Mouse (Mus musculus) lung, postnatal 0 days (tissue): ENCODE measurements around the gene Lix1l. TPM values are rescaled to one million over a fixed set of nuclear protein-coding genes. Genes with fewer than 3 reads are reported as not detected.

Source experiments
- ATAC-seq: fragments of 200-750 bp; cut with Nextera tagmentation; 2 replicates; pipeline ENCODE4 v1.8.0; 2017; ENCODE audit warnings: moderate library complexity
- DNase-seq: peaks from one replicate; pipeline ENCODE4 v3.0.0-alpha.2; 2016; ENCODE audit warnings: low spot score
- H3K27ac ChIP-seq: fragments of 300-500 bp; sonication (generic); 2 replicates; pipeline ENCODE4 v1.5.1; 2014; ENCODE audit warnings: antibody characterized with exemption, mild to moderate bottlenecking, low read length, mixed read lengths
- H3K27me3 ChIP-seq: fragments of 300-500 bp; sonication (generic); replicated peaks from 2 replicates; pipeline ENCODE4 v1.6.1; 2014; ENCODE audit warnings: low read length, mixed read lengths; ENCODE audit not compliant: insufficient read depth
- H3K36me3 ChIP-seq: fragments of 300-500 bp; sonication (generic); 2 replicates; pipeline ENCODE4 v1.6.1; 2014; ENCODE audit warnings: low read length, mixed read lengths; ENCODE audit not compliant: insufficient read depth
- H3K4me1 ChIP-seq: fragments of 300-500 bp; sonication (generic); 2 replicates; pipeline ENCODE4 v1.6.1; 2014; ENCODE audit warnings: antibody characterized with exemption, low read depth, low read length, mixed read lengths; ENCODE audit not compliant: insufficient read depth
- H3K4me2 ChIP-seq: fragments of 300-500 bp; sonication (generic); replicated peaks from 2 replicates; pipeline ENCODE4 v1.6.1; 2014; ENCODE audit warnings: low read depth, mild to moderate bottlenecking, low read length, moderate library complexity, mixed read lengths
- H3K4me3 ChIP-seq: fragments of 300-500 bp; sonication (generic); 2 replicates; pipeline ENCODE4 v1.5.1; 2014; ENCODE audit warnings: low read depth, low read length
- H3K9ac ChIP-seq: fragments of 300-500 bp; sonication (generic); replicated peaks from 2 replicates; pipeline ENCODE4 v1.6.1; 2014; ENCODE audit warnings: low read depth, mild to moderate bottlenecking
- H3K9me3 ChIP-seq: fragments of 300-500 bp; sonication (generic); 2 replicates; pipeline ENCODE4 v1.6.1; 2016; ENCODE audit warnings: low read length, mixed read lengths
- CTCF ChIP-seq: IDR thresholded peaks from 2 replicates; pipeline ENCODE4 v1.5.1; 2016; ENCODE audit warnings: antibody characterized with exemption, mild to moderate bottlenecking
- EP300 ChIP-seq: IDR thresholded peaks from 2 replicates; pipeline ENCODE4 v1.6.1; 2016; ENCODE audit warnings: antibody characterized with exemption, mild to moderate bottlenecking, control low read depth
- WGBS: fragments of 180-500 bp; shearing (Covaris S2); extraction: QIAGEN DNeasy Blood & Tissue Kit; methylation state at CpG from one replicate; pipeline ENCODE4 v1.1.7; 2014; 5-methylcytosine and 5-hydroxymethylcytosine counted together
- polyA plus RNA-seq: library from polyadenylated mRNA; unstranded; fragments of >200 nt; fragmentation: Nextera tagmentation; extraction: Ambion mirVana; gene quantifications from 2 replicates; pipeline ENCODE4 v1.2.1, GENCODE M21; 2015

Gene Lix1l
- polyA plus RNA-seq, 1 experiment from 2014 or later: 5.4 TPM

DNA sequence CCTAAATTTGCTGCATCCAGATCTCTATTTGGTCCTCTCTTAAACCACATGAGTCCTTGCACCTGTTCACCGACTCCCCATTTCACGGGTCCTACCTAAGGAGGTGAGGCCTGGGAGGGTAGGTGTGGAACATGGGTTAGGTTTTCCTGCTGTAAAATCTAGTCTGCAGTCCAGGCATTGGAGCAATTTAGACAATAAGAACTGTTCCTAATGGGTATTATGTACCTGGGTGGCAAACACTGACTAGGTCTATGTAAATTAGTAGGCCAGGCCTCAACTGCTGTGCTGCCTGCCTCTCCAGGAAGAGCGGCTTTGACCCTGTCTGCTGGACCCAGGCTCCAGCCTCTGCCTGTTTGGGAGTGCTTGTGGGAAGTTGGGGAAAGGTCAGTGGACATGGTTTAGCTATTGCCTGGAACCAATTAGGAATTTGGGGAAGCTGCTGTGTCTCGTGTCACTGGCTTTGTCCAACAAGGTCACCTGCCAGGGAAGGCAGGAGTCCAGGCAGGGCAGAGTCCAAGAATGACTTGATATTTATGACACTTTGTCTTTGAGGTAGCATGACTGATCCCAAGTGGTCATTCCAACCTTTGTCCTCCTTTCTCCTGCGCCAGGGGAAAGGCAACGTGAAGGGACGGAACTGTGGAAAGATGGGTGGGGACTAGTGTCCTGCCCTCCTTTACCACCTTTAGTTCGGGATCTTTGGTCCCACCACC is 25.5 kb upstream of the Lix1l start:
- WGBS: 84% methylated on average over 8 of the region's 8 CpGs
- H3K36me3 ChIP-seq: no peaks in the 10 kb centered on the region
- H3K9me3 ChIP-seq: no peaks in the 10 kb centered on the region
- H3K4me2 ChIP-seq: peak overlapping the region; percentile 42; the same call in 1 of the 2 replicates
- TF ChIP-seq EP300 (no peak), CTCF (no peak)
- DNase-seq (no peak), ATAC-seq (no peak)
- no peak overlapping the region for H3K9ac ChIP-seq
- peaks cover 27% of the 10 kb centered on the region for H3K4me1 ChIP-seq
- H3K27me3 ChIP-seq: no peaks in the 10 kb centered on the region
- H3K27ac ChIP-seq: peak overlapping the region; percentile 98
- H3K4me3 ChIP-seq: no peak overlapping the region

DNA sequence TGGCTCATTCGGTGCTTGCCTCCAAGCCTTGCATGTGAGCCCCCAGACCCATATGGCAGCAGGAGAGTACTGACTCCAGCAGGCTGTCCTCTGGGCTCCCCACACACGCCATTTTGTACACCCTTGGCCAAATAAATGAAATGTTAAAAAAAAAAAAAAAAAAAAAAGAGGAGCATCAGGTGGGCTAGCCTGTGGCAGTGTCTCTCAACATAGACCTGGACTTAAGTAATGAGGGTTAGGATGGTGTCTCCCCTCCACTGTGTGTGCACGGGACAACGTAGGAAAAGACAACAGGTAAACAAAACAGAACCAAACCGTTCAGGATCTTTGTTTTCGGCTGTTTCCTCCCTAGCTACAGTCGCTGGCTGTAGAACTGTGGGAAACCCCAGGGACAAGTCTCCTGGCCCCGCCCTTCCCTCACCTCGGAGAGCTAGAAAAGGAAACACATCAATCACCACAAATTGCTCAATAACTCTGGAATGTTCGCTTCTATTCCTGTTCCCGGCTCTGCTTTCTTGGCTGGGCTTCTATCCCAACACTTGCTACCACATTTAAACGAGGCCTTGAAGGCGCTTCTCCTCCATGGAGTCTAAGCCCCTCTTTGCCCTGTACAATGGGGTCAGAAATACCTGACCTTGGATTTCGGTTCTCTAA is 24.8 kb upstream of the Lix1l start:
- WGBS: 18% methylated on average over 14 of the region's 14 CpGs
- ATAC-seq: peak; percentile 70
- Histone ChIP-seq H3K4me1 (peaks cover 30% of the 10 kb centered on the region), H3K4me2 (peak overlapping the region; percentile 42), H3K27me3 (no peaks in the 10 kb centered on the region), H3K4me3 (no peak overlapping the region), H3K9ac (0 out of 2 replicates have a peak overlapping the region, but pooled peaks have one; percentile 24), H3K9me3 (no peaks in the 10 kb centered on the region), H3K36me3 (no peaks in the 10 kb centered on the region), H3K27ac (peak overlapping the region; percentile 98)
- TF ChIP-seq CTCF: no peak
- TF ChIP-seq EP300: peak; percentile 94
- peak; percentile 98 for DNase-seq

DNA sequence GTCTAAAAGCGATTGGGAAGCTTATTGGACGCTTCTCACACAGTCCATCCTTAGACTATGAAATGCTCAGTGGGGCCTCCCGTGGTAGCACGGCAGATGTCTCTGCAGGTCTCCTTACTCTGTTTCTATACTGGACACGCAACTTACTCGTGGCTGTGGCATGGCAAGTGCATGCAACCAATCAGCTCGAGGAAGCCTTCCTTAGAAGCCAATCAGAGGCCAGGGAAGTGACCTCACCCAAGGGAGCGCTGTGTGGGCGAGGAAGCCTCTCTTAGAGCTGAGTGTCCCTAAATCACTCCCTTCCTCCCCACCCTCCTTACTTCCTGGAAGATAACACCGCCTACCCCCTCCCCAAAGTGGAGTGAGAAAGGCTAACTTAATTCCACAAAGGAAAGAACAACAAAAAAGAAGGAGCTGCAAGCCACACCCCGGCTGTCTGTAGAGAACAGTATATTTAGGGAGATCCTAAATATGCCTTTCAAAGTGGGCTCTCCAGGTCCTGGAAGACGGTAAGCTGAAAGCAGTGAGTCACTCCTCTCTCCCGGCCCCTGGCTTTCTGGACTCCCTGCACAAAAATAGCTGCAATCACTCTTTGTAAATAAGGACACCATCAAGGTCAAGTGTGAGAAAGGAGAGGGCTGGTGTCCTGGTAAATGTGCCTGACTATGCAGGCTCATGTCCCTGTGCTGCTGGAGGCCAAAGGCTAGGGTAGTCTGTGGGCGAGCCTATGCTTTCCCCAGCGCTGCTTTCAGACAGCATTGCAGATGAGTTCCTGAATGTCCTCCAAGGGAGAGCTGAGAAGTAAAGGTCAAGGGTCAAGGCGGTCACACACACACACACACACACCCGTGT is 24.0 kb upstream of the Lix1l start, which contains the start of gene Gm16253:
Gene Gm16253, plus strand, starts transcription at position 295 of the 852 bp plus-strand sequence.
- no peaks in the 10 kb centered on the region for H3K36me3 ChIP-seq
- H3K4me3 ChIP-seq: no peak within 1 kb of the TSS
- H3K4me2 ChIP-seq: peak within 1 kb of the TSS; percentile 42
- H3K27ac ChIP-seq: peak within 1 kb of the TSS; percentile 98
- 13% methylated on average over 17 of the region's 17 CpGs for WGBS
- H3K27me3 ChIP-seq: no peaks in the 10 kb centered on the region
- DNase-seq (peak; percentile 98), ATAC-seq (peak; percentile 94)
- TF ChIP-seq CTCF: peak; percentile 54
- TF ChIP-seq EP300: peak; percentile 94
- H3K9ac ChIP-seq: peak within 1 kb of the TSS; percentile 24; the same call in 1 of the 2 replicates
- H3K9me3 ChIP-seq: no peaks in the 10 kb centered on the region
- peaks cover 23% of the 10 kb centered on the region for H3K4me1 ChIP-seq

DNA sequence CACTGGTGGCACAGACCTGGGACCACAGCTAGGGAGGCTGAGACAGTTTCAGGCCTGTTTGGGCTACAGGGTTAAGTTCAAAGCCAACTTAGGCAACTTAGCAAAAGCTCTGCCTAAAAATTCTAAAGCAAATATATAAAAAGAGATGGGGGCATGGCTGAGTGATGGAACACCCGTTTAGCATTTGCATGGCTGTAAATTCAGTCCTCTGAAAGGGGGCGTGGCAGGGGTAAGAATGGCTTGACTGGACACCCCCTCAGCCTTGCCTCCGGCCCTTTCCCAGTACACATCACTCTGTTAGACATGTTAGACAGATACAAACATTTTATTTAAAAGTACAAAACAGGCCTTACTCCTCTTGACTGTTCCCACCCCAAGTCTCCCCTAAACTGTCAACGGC is 23.4 kb upstream of the Lix1l start:
- ATAC-seq (no peak), DNase-seq (peak; percentile 49)
- 51% methylated on average over 4 of the region's 4 CpGs for whole genome bisulfite sequencing
- H3K27ac ChIP-seq: peak overlapping the region; percentile 98
- no peaks in the 10 kb centered on the region for H3K27me3 ChIP-seq
- H3K9me3 ChIP-seq: no peaks in the 10 kb centered on the region
- H3K4me3 ChIP-seq: no peak overlapping the region
- H3K9ac ChIP-seq: peak overlapping the region; percentile 24; the same call in 1 of the 2 replicates
- H3K36me3 ChIP-seq: no peaks in the 10 kb centered on the region
- TF ChIP-seq CTCF (no peak), EP300 (no peak)
- H3K4me1 ChIP-seq: peaks cover 23% of the 10 kb centered on the region
- H3K4me2 ChIP-seq: peak overlapping the region; percentile 42

DNA sequence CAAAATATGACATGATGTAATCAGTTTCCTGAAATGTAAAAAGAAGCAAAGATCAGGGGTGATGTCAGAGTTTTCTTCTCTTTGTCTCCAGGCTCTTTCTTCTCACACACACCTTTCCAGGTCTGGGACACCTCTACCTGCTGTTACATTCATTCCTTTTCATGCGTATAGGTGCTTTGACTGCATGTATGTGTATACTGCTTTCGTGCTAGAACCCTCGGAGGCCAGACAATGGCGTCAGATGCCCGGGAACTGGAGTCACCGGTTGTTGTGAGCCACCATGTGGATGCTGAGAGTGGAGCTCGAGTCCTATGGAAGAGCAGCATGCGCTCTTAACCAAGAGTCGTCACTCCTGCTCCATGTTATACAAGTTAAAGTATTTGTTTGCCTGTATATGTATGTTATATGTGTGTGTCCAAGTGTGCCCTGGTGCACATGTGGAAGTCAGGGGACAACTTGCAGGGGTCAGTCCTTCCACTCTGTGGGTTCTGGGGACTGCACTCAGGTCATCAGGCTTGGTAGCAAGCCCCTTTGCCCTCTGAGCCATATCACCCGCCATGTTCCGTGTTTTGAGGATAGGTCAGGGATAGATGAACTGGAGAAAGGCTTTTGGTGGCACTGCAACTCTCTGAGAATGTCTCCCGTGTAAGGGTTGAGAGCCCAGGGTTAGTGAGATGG is 22.2 kb upstream of the Lix1l start:
- WGBS: 72% methylated on average over 12 of the region's 12 CpGs
- H3K27ac ChIP-seq: peak overlapping the region; percentile 71; the same call in 1 of the 2 replicates
- no peaks in the 10 kb centered on the region for H3K36me3 ChIP-seq
- no peaks in the 10 kb centered on the region for H3K27me3 ChIP-seq
- peaks cover 23% of the 10 kb centered on the region for H3K4me1 ChIP-seq
- ATAC-seq: no peak
- no peaks in the 10 kb centered on the region for H3K9me3 ChIP-seq
- no peak overlapping the region; the same call in 1 of the 2 replicates for H3K4me2 ChIP-seq
- DNase-seq: no peak
- peak; percentile 21 for TF ChIP-seq CTCF
- no peak for TF ChIP-seq EP300
- H3K4me3 ChIP-seq: no peak overlapping the region
- H3K9ac ChIP-seq: no peak overlapping the region
